Mouse (Mus musculus): ENCODE data around the gene Fgfr2.

Gene Fgfr2

DNA sequence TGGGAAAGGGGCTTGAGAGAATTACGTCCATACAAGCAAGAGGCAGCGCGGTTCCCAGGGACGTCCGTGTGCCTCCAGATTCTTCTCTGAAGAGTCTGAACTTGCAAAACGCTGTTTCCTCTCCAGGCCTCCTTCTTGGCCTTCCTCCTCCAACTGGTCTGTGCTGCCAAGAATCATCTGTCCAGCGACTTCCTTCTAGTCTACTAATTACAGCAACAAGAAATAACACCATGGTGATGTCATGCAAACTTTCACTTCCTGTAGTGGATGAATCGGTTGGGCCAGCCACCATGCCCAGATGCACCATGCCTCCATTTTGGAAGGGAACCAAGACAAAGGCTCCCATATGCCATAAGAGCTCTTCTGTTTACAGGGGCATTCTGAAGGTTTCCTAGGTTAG lies 70.3 kb downstream of the Fgfr2 start:
- Histone ChIP-seq H3K27me3 (ENCODE audit: control insufficient read depth, insufficient read depth, low read length, poor library complexity, severe bottlenecking) (no peaks in the 10 kb centered on the region), H3K36me3 (ENCODE audit: control insufficient read depth, insufficient read depth, low read length, poor library complexity, severe bottlenecking) (no peaks in the 10 kb centered on the region)
- DNase-seq (ENCODE audit: low read depth, low spot score) = peak; percentile 5

DNA sequence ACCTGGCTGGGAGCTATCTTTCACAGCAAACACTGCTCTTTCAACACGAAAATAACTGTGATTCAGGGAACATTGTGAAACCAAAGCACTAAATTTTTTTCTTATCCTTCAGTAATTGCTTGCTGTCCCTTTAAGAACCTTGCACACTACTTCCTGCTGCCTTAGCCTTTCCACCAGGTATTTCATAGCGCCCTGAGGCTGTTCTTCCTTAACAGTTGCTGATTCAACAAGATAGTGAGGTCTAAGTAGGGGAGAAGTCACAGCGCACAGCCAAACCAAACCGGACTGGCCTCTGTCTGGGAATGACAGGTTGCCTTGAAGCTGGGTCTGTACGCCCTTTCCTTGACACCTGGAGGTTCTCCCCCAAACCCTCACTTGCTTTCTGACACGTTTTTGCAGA lies 72.5 kb downstream of the Fgfr2 start:
- Histone ChIP-seq H3K36me3 (ENCODE audit: control insufficient read depth, insufficient read depth, low read length, poor library complexity, severe bottlenecking) (no peaks in the 10 kb centered on the region), H3K27me3 (ENCODE audit: control insufficient read depth, insufficient read depth, low read length, poor library complexity, severe bottlenecking) (no peaks in the 10 kb centered on the region)
- DNase-seq (ENCODE audit: low read depth, low spot score) = no peak

DNA sequence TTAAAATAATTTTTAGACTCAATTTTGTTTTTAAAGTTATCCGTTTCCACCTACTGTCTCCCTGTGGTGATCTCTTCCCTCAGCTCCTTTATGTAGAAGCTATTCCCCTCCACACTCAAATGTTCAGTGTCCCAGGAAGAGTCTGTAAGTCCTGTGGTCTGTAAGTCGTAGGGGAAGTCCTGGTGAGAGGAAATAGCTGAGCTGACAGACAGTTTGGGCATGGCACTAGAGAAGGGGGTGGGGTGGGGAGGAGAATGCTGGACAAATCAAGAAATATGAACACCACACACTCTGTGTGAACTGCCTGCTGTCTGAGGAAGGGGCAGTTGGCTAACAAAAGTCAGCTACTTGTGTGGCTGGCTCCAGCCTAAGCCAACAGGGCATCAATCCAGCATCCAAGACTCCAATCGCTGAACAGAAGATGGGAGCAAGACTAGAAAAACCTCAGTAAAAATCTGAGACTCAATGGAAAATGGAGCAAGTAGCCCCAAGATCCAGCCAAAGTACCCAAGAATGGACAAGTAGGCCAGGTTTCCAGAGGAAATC lies 75.0 kb downstream of the Fgfr2 start:
- no peaks in the 10 kb centered on the region for H3K36me3 ChIP-seq (ENCODE audit: control insufficient read depth, insufficient read depth, low read length, poor library complexity, severe bottlenecking)
- no peak for DNase-seq (ENCODE audit: low read depth, low spot score)
- H3K27me3 ChIP-seq (ENCODE audit: control insufficient read depth, insufficient read depth, low read length, poor library complexity, severe bottlenecking) = no peaks in the 10 kb centered on the region

DNA sequence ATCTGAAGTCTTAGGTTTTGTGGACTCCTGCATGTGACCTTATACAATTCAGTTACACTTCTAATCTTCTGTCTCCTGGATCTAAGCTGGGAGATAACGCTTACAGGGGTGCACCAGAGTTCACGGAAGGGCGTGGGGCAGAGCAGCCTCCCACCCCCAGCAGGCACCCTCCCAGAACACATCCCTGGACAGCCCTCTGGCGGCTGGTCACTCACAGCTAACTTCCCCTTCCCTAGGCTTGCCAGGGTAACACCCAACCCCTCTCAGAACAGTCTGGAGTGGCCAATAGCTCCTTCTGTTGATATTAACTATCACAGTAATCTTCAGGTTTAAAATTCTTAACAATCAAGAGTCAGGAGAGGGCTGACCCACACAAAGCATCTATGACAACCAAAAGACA lies 75.9 kb downstream of the Fgfr2 start:
- no peak for DNase-seq (ENCODE audit: low read depth, low spot score)
- Histone ChIP-seq H3K27me3 (ENCODE audit: control insufficient read depth, insufficient read depth, low read length, poor library complexity, severe bottlenecking) (no peaks in the 10 kb centered on the region), H3K36me3 (ENCODE audit: control insufficient read depth, insufficient read depth, low read length, poor library complexity, severe bottlenecking) (no peaks in the 10 kb centered on the region)

DNA sequence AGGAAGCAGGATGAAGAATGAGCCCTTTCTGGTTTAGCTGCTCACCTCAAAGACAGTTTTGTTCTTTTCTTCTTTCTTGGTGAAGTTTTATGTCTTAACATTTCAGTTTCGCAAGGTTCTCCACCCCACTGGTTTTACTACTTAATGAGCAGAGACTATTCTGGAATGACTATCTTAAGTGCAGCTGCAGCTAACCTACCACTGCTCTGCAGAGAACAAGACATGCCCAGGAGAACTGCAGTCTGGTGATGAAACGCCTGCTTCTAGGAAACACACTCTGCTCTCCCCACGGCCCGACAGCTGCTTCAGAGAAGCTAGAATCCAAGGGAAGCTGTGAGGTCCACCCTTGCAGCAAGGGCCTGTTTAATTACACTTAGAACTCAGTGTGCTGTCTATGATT lies 78.4 kb downstream of the Fgfr2 start:
- DNase-seq (ENCODE audit: low read depth, low spot score) = no peak
- Histone ChIP-seq H3K36me3 (ENCODE audit: control insufficient read depth, insufficient read depth, low read length, poor library complexity, severe bottlenecking) (no peaks in the 10 kb centered on the region), H3K27me3 (ENCODE audit: control insufficient read depth, insufficient read depth, low read length, poor library complexity, severe bottlenecking) (no peaks in the 10 kb centered on the region)

DNA sequence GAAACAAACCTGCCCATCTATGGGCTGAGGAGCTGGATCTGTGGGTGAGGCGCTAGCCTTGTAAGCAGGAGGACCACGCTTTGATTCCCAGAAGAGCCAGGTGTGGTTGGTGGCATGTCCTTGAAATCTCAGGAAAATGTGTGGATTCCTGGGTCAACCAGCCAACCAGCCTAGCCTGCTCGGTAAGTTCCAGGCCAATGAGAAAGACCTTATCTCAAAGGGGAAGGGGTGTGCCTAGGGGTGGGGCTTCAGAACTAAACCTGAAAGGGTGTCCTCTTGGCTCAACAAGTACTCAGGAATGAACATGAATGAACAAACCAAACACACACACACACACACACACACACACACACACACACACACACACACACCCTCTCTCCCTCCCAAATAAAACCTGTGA lies 81.4 kb downstream of the Fgfr2 start:
- DNase-seq (ENCODE audit: low read depth, low spot score) = no peak

DNA sequence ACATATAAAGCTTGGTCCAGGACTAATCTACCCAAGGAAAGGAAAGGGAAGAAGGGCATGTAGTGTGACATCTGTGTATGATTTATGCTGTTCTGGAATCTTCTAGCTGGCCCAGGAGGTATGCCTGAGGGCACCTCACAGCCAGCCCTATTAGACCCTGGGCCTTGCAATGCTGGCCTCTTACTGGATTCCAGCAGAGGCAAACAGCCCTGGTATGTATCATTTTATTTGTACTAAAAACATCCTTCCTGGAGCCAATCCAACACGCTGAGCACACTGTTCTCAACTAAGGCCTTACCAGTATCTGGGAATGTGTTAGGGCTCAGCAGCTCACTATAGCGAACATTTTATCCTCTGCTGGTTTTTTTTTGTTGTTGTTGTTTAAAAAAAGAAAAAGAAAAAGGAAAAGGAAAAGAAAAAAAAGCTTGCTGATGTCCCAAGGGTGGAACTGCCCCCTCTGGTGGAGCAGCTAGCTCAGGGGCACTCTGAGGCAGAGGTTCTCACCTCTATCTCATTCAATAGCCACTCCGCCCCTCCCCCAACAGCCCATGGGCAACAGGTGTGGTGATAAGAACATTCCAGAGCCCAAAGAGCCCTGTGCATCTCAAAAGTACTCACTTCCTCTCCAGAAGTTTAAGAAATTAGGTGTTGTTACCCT lies 82.3 kb downstream of the Fgfr2 start:
- Histone ChIP-seq H3K27me3 (ENCODE audit: control insufficient read depth, insufficient read depth, low read length, poor library complexity, severe bottlenecking) (no peaks in the 10 kb centered on the region), H3K36me3 (ENCODE audit: control insufficient read depth, insufficient read depth, low read length, poor library complexity, severe bottlenecking) (no peaks in the 10 kb centered on the region)
- DNase-seq (ENCODE audit: low read depth, low spot score) = no peak

More for the DNA sequence above, 81.4 kb downstream of the Fgfr2 start:
- Histone ChIP-seq H3K27me3 (ENCODE audit: control insufficient read depth, insufficient read depth, low read length, poor library complexity, severe bottlenecking) (no peaks in the 10 kb centered on the region), H3K36me3 (ENCODE audit: control insufficient read depth, insufficient read depth, low read length, poor library complexity, severe bottlenecking) (no peaks in the 10 kb centered on the region)

DNA sequence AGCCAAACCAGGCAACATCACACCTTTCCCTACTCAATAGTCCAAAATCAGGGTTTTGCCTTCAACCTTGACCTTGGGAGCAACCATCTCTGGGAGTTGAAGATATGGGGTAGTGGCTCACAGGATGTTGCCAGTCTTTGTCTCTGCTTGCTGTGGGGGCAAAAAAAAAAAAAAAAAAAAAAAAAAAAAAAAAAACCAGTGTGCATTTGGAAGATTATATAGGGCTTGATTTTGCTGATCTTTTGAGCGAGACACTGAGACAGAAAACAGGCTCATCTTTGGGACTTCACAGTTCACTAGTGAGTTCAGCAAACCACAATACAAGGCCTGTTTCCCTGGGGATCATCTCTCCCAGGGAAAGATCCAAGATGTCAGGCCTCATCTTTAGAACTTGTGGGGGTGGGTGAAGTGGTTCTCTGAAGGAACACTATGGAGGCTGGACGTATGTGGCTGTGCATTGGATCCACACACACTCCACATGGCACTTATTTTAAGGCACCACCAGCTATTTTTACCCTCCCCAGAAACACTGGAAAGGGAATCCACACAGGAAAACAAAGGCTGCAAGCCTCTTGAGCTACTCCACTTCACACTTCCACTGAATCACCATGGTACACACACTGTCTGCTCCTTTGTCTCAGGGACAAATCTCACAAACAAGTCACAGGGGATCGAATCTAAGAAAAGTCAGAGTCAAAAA lies 83.4 kb downstream of the Fgfr2 start:
- Histone ChIP-seq H3K36me3 (ENCODE audit: control insufficient read depth, insufficient read depth, low read length, poor library complexity, severe bottlenecking) (no peaks in the 10 kb centered on the region), H3K27me3 (ENCODE audit: control insufficient read depth, insufficient read depth, low read length, poor library complexity, severe bottlenecking) (no peaks in the 10 kb centered on the region)
- no peak for DNase-seq (ENCODE audit: low read depth, low spot score)

DNA sequence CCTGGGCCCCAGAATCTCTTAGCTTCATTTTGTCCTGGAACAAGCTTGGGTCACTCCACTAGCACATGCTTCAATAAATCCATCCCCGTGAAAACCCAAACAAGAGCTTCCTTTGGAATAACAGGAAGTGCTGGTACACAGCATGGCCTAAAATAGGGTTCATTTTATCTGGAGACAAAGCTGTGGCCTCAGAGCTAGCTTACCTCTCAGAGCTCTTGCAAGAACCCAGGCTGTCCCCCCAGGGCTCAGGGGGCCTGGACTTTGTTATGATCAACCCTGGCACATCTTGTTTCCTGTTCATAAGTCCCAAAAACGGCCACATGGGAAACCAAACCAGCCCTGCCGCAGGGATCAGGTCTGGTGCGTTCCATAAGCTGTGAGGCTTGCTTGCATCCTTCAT lies 85.5 kb downstream of the Fgfr2 start:
- H3K36me3 ChIP-seq (ENCODE audit: control insufficient read depth, insufficient read depth, low read length, poor library complexity, severe bottlenecking) = no peaks in the 10 kb centered on the region
- DNase-seq (ENCODE audit: low read depth, low spot score) = no peak
- H3K27me3 ChIP-seq (ENCODE audit: control insufficient read depth, insufficient read depth, low read length, poor library complexity, severe bottlenecking) = no peaks in the 10 kb centered on the region

DNA sequence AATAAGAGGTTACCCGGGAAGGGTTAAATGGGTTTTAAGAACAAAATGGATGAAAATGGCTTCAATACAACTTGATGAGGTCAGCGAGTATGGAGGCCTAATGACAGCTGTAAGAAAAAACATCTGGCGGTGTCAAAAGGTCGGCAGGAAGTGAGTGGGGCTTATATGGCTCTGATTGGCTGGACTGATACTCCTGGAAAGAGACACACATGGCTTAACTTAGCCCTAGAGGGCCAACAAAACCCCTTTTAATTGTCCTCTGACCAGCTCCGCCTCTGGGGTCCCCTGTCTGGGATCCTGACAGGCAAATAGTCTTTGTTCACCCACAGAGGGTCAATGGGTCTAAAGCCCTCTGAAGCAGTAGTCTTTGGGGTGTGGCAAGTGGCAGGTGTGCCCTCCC lies 85.9 kb downstream of the Fgfr2 start:
- no peak for DNase-seq (ENCODE audit: low read depth, low spot score)
- Histone ChIP-seq H3K36me3 (ENCODE audit: control insufficient read depth, insufficient read depth, low read length, poor library complexity, severe bottlenecking) (no peaks in the 10 kb centered on the region), H3K27me3 (ENCODE audit: control insufficient read depth, insufficient read depth, low read length, poor library complexity, severe bottlenecking) (no peaks in the 10 kb centered on the region)

DNA sequence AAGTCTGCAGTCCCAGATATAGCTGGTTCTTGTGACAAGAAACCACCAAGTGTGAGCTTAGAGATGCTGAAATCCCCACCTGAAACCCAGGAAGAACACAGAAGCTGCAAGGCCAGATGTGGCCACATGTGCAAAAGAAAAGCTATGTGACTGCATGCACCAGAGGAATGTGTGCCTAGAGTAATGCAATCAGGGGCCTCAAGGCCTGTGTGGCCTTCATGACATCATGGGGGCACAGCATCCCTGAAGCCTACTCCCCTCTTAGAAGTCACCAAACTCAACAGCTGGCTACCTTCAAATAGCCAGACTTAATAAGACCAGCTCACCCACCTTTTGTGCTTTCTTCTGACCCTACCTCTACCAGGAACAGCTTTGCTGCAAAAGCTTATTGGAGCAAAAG lies 87.2 kb downstream of the Fgfr2 start:
- H3K27me3 ChIP-seq (ENCODE audit: control insufficient read depth, insufficient read depth, low read length, poor library complexity, severe bottlenecking) = no peaks in the 10 kb centered on the region
- H3K36me3 ChIP-seq (ENCODE audit: control insufficient read depth, insufficient read depth, low read length, poor library complexity, severe bottlenecking) = no peaks in the 10 kb centered on the region
- DNase-seq (ENCODE audit: low read depth, low spot score) = no peak

DNA sequence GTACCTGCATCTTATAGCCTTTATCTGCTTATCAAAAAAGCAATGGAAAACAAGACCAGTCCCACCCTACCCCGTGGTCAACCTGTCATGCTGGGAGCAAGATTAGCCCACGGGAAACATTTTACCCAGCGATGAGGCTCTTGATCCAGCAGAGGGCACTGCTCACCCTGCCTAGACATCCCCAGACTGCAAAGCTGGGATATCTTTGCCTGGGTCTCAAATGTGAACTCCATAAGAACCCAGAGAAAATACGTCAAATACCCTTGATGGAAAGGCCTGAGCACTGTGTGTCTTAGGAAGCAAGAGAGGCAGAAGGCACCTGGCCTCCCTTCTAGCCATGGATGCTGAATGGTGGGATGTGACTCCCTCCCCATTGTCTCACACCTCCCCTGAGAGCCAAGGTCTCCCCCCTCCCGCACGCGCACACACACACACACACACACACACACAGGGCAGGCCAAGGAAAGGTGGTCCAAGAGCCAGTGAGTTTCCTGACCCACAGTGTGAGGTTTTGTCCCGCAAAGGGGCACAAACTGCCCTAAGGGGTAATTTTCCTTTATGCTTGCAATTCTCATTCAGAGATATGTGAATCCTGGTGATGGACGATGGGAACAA lies 90.5 kb downstream of the Fgfr2 start:
- H3K27me3 ChIP-seq (ENCODE audit: control insufficient read depth, insufficient read depth, low read length, poor library complexity, severe bottlenecking) = no peaks in the 10 kb centered on the region
- DNase-seq (ENCODE audit: low read depth, low spot score) = peak; percentile 35
- H3K36me3 ChIP-seq (ENCODE audit: control insufficient read depth, insufficient read depth, low read length, poor library complexity, severe bottlenecking) = no peaks in the 10 kb centered on the region

DNA sequence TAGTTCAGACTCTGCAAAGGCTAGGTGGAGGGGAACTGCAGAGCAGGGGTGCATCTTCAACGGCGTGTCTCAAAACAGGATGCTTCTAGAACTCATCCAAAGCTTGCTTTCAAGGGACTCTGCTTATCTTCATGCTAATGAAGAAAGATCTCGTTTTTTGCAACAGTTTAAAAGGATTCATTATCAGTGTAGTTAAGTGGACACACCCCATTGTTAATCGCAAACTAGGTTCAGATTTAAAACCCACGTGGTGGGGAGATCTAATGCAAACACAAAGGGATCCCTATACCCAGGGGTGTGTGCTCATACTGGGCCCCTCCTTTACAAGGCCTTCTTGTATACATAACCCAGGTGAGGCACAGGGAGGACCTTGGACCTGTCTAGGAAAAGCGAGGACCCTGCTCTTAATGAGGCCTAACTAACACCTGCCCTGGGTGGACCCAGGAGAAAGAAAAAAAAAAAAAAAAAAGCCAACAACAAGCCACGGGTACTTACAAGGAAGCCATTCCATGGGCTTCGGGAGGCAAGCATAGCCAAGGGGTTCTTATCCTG lies 93.6 kb downstream of the Fgfr2 start:
- Histone ChIP-seq H3K36me3 (ENCODE audit: control insufficient read depth, insufficient read depth, low read length, poor library complexity, severe bottlenecking) (no peaks in the 10 kb centered on the region), H3K27me3 (ENCODE audit: control insufficient read depth, insufficient read depth, low read length, poor library complexity, severe bottlenecking) (no peaks in the 10 kb centered on the region)
- DNase-seq (ENCODE audit: low read depth, low spot score) = no peak

DNA sequence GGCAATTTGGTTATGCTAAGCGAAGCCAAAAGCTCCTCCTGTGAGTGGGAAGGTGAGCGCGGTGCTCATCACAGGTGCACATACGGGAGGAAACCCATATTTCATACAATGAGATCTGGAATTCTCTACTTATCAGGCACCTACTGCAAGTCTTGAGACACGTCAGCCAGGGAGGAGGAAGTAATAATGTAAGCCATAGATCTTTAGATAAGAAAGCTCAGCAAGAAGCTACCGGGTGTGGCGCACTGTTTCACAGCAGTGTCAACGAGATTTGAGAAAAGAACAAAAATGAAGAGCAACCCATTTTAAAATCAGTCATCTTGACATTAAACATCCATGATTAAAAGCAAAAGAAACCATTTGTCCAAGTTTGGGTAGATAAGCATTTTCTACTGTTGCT lies 94.1 kb downstream of the Fgfr2 start:
- Histone ChIP-seq H3K27me3 (ENCODE audit: control insufficient read depth, insufficient read depth, low read length, poor library complexity, severe bottlenecking) (no peaks in the 10 kb centered on the region), H3K36me3 (ENCODE audit: control insufficient read depth, insufficient read depth, low read length, poor library complexity, severe bottlenecking) (no peaks in the 10 kb centered on the region)
- no peak for DNase-seq (ENCODE audit: low read depth, low spot score)

DNA sequence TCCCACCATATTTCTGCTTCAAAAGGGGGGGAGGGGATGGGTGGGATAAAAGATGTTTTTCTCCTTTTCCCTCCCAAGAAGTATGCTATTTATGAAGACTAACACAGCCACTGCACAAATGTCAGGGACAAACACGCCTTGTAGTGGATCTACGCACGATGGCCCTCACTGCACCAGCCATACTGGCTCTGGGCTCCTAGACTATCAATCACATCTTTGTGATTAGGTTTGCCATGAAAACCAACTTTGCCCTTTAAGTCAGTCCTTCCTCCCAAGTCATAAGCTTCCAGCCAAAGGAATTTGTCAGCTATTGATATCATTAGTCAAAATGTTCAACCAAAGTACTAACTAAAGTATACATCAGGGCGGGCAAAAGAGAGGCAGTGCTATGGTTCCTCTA lies 95.2 kb downstream of the Fgfr2 start:
- Histone ChIP-seq H3K36me3 (ENCODE audit: control insufficient read depth, insufficient read depth, low read length, poor library complexity, severe bottlenecking) (no peaks in the 10 kb centered on the region), H3K27me3 (ENCODE audit: control insufficient read depth, insufficient read depth, low read length, poor library complexity, severe bottlenecking) (no peaks in the 10 kb centered on the region)
- DNase-seq (ENCODE audit: low read depth, low spot score) = no peak
